Mouse (Mus musculus): ENCODE data around the gene Depdc7.

Depdc7 gene

GRCm38 (mm10) chr2:104742741-104743064 is at the start of gene Depdc7:
TSS of gene Depdc7 (minus strand) at chr2:104742878.
- DNase-seq (ENCODE audit: low spot score): peak; percentile 94

GRCm38 (mm10) chr2:104774763-104775162 is 32.1 kb upstream of the Depdc7 start:
- DNase-seq (ENCODE audit: low spot score): no peak

GRCm38 (mm10) chr2:104768697-104769096 is 26.0 kb upstream of the Depdc7 start:
- DNase-seq (ENCODE audit: low spot score): no peak

- no peak for DNase-seq (ENCODE audit: low spot score)
These were observed 21.3 kb upstream of the Depdc7 start for GRCm38 (mm10) chr2:104764018-104764417.

GRCm38 (mm10) chr2:104763134-104763703 is 20.5 kb upstream of the Depdc7 start:
- no peak for DNase-seq (ENCODE audit: low spot score)

GRCm38 (mm10) chr2:104750611-104751010 is 7.9 kb upstream of the Depdc7 start:
- peak; percentile 24 for DNase-seq (ENCODE audit: low spot score)

- no peak for DNase-seq (ENCODE audit: low spot score)
These were observed 6.0 kb upstream of the Depdc7 start for GRCm38 (mm10) chr2:104748652-104749183.

- peak; percentile 35 for DNase-seq (ENCODE audit: low spot score)
These were observed 3.6 kb upstream of the Depdc7 start for GRCm38 (mm10) chr2:104746251-104746650.

- no peak for DNase-seq (ENCODE audit: low spot score)
These were observed 1.3 kb upstream of the Depdc7 start for GRCm38 (mm10) chr2:104743971-104744370.

- no peak for DNase-seq (ENCODE audit: low spot score)
These were observed 482 bp upstream of the Depdc7 start for GRCm38 (mm10) chr2:104743160-104743559.

GRCm38 (mm10) chr2:104741896-104742740 is 560 bp downstream of the Depdc7 start:
- DNase-seq (ENCODE audit: low spot score): no peak

GRCm38 (mm10) chr2:104741015-104741758 is 1.5 kb downstream of the Depdc7 start:
- no peak for DNase-seq (ENCODE audit: low spot score)

GRCm38 (mm10) chr2:104740248-104740949 is 2.3 kb downstream of the Depdc7 start:
- no peak for DNase-seq (ENCODE audit: low spot score)

GRCm38 (mm10) chr2:104739691-104740090 is 3.0 kb downstream of the Depdc7 start:
- DNase-seq (ENCODE audit: low spot score): no peak

- no peak for DNase-seq (ENCODE audit: low spot score)
These were observed 6.4 kb downstream of the Depdc7 start for GRCm38 (mm10) chr2:104736241-104736640.

- DNase-seq (ENCODE audit: low spot score): no peak
These were observed 10.0 kb downstream of the Depdc7 start for GRCm38 (mm10) chr2:104732562-104733256.

- peak; percentile 55 for DNase-seq (ENCODE audit: low spot score)
These were observed 10.6 kb downstream of the Depdc7 start for GRCm38 (mm10) chr2:104732033-104732444.

- DNase-seq (ENCODE audit: low spot score): no peak
These were observed 15.3 kb downstream of the Depdc7 start for GRCm38 (mm10) chr2:104727369-104727768.

GRCm38 (mm10) chr2:104722021-104722420 is 20.7 kb downstream of the Depdc7 start:
- no peak for DNase-seq (ENCODE audit: low spot score)

GRCm38 (mm10) chr2:104717827-104718226 is 24.9 kb downstream of the Depdc7 start:
- no peak for DNase-seq (ENCODE audit: low spot score)

- peak; percentile 25 for DNase-seq (ENCODE audit: low spot score)
These were observed 25.4 kb downstream of the Depdc7 start for GRCm38 (mm10) chr2:104717231-104717735.

Measured in urinary bladder, postnatal 14 days (tissue).